ENCODE assay signal across 11 mouse cellular contexts in the genomic region with DNA sequence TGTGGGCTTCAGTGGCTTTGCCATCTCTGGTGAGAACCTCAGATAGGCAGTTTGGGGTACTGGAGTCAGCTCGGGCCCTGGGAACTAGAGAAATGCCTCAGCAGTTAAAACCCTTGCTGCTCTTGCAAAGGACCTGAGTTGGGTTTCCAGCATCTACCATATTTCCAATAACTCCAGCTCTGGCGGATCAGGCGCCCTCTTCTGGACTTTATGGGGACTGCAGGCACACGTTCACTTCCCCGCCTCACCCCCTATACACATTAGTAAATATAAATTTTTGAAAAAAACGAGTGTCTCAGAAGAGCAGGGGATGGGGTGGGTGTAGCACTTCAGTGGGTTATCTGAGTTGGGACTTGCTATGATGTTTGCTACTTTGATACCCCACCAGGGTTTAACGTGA. TPM values are rescaled to one million over a fixed set of nuclear protein-coding genes. Genes with fewer than 3 reads are reported as not detected.
A peak's percentile ranks its signal among the peaks of the same experiment; 100 is the strongest.
DNase-seq lines count a peak whose midpoint lies in the region; TF ChIP-seq lines count a peak whose summit lies in the region.
"Had no signal": no experiment of that assay in that cellular context is flagged by ENCODE, and none has a peak within 500 bp of the region (broad histone marks: within the 10 kb centered on the region; RNA-seq: fewer than 3 reads in every experiment).

No protein-coding gene starts in this region.

- H3K4me1 ChIP-seq in thymus, adult 2 months (replicated peaks; ENCODE audit: control insufficient read depth, insufficient read depth, low read length), result no peaks in the 10 kb centered on the region

- H3K36me3 ChIP-seq in thymus, adult 2 months (ENCODE audit: control insufficient read depth, insufficient read depth, low read length), result no peaks in the 10 kb centered on the region
- H3K36me3 ChIP-seq: embryonic facial prominence, embryonic 12.5 days had no signal

- TF ChIP-seq CTCF in gastrocnemius, adult 2 months (IDR thresholded peaks at IDR 0.05), result peak; percentile 57
- TF ChIP-seq CTCF in thymus, adult 2 months (IDR thresholded peaks at IDR 0.05; ENCODE audit: borderline replicate concordance, control insufficient read depth, extremely low read depth, insufficient read depth, low read length, poor library complexity), result peak; percentile 49; the same call in 1 of the 2 replicates

- DNase-seq in gastrocnemius, adult 2 months, result no peak
- no peak for DNase-seq in gastrocnemius, postnatal 25 days
- peak; percentile 42 for DNase-seq in thymus, adult 2 months
- DNase-seq in thymus, adult 18-20 months, result no peak
- peak; percentile 32 for DNase-seq in lung, postnatal 14 days
- no peak for DNase-seq in retina, postnatal 1 day
- no peak for DNase-seq in urinary bladder, postnatal 10 days (ENCODE audit: low spot score)
- no peak for DNase-seq in left cerebral cortex, adult 11 months (ENCODE audit: low spot score)

- WGBS in thymus, adult 2 months, result 58% methylated on average over 7 of the region's 7 CpGs

- intact Hi-C loops in gastrocnemius, adult 2 months (cut with DNase I), result no loop called here

- peaks cover 32% of the 10 kb centered on the region for H3K27me3 ChIP-seq in thymus, adult 2 months (ENCODE audit: control insufficient read depth, insufficient read depth, low read length)

- H3K27ac ChIP-seq in gastrocnemius, adult 2 months, result no peak overlapping the region
- H3K27ac ChIP-seq in thymus, adult 2 months (ENCODE audit: control insufficient read depth, insufficient read depth, low read length), result no peak overlapping the region
- H3K27ac ChIP-seq: embryonic facial prominence, embryonic 12.5 days; heart, embryonic 10.5 days had no signal

- H3K4me3 ChIP-seq in gastrocnemius, adult 2 months, result no peak overlapping the region
- H3K4me3 ChIP-seq in thymus, adult 2 months (ENCODE audit: control insufficient read depth, insufficient read depth, low read length), result no peak overlapping the region
- H3K4me3 ChIP-seq: embryonic facial prominence, embryonic 12.5 days; heart, embryonic 10.5 days had no signal

- no peak for TF ChIP-seq POLR2A in thymus, adult 2 months (IDR thresholded peaks at IDR 0.05; ENCODE audit: control insufficient read depth, extremely low read depth, insufficient read depth, low read length, poor library complexity)

RNA-seq across cellular contexts. Expression of a gene that starts 6.4 kb away (rescaled TPM):
- total RNA-seq in gastrocnemius, adult 2 months (2021), result not detected
- not detected for total RNA-seq in gastrocnemius, postnatal 25 days (2021)
- polyA plus RNA-seq in thymus, adult 2 months (2012; rRNA removed), result 0.09 and 0.11 TPM in 2 replicates
- polyA plus RNA-seq: heart, embryonic 10.5 days; large intestine, adult 2 months had no signal

RNA-seq across cellular contexts. Expression of a gene that starts 7.8 kb away (rescaled TPM):
- total RNA-seq in gastrocnemius, adult 2 months (2021), result not detected
- total RNA-seq in gastrocnemius, postnatal 25 days (2021), result not detected
- polyA plus RNA-seq in thymus, adult 2 months (2012; rRNA removed), result not detected in 2 replicates
- polyA plus RNA-seq: embryonic facial prominence, embryonic 12.5 days; large intestine, adult 2 months had no signal

RNA-seq across cellular contexts. Expression of a gene that starts 9.2 kb away (rescaled TPM):
- total RNA-seq in gastrocnemius, adult 2 months (2021), result under 1 TPM; 0.31 to 0.36 TPM
- total RNA-seq in gastrocnemius, postnatal 25 days (2021), result 1 to 10 TPM; 1.1 to 2.5 TPM
- 1.2 and 2.0 TPM in 2 replicates for polyA plus RNA-seq in thymus, adult 2 months (2012; rRNA removed)

RNA-seq across cellular contexts. Expression of a gene that starts 18.6 kb away (rescaled TPM):
- 10 to 100 TPM; 11.6 to 15.1 TPM for total RNA-seq in gastrocnemius, adult 2 months (2021)
- 10 to 100 TPM; 15.6 to 15.9 TPM for total RNA-seq in gastrocnemius, postnatal 25 days (2021)
- 97.2 and 101 TPM in 2 replicates for polyA plus RNA-seq in thymus, adult 2 months (2012; rRNA removed)

RNA-seq across cellular contexts. Expression of a gene that starts 18.9 kb away (rescaled TPM):
- total RNA-seq in gastrocnemius, adult 2 months (2021), result 10 to 100 TPM; 34.7 to 39.7 TPM
- total RNA-seq in gastrocnemius, postnatal 25 days (2021), result 10 to 100 TPM; 32.0 to 38.1 TPM
- 72.5 and 78.7 TPM in 2 replicates for polyA plus RNA-seq in thymus, adult 2 months (2012; rRNA removed)

Comparison
In these comparisons a context has a peak if more than half of its experiments do, and no peak if none do; other contexts are left out.
1. DNase-seq: peak in thymus, adult 2 months (single experiment) and lung, postnatal 14 days (single experiment); none in gastrocnemius, adult 2 months (single experiment), gastrocnemius, postnatal 25 days (single experiment), thymus, adult 18-20 months (0 of 2), retina, postnatal 1 day (single experiment), urinary bladder, postnatal 10 days (single experiment) and left cerebral cortex, adult 11 months (single experiment).